Mouse (Mus musculus): Measurements from ENCODE around the gene Nedd9.

- TF ChIP-seq CTCF (IDR thresholded peaks at IDR 0.05; ENCODE audit: low read depth, low read length): no peak
- no peak for TF ChIP-seq TAL1 (conservative IDR thresholded peaks at IDR 0.05; ENCODE audit: low read depth, low read length)
- no peak for TF ChIP-seq GATA1 (IDR thresholded peaks at IDR 0.05; ENCODE audit: borderline replicate concordance, low read length)
- TF ChIP-seq GATA2 (IDR thresholded peaks at IDR 0.05; ENCODE audit: borderline replicate concordance, low read depth, low read length): no peak
These were observed 155.4 kb downstream of the Nedd9 start for GRCm38 (mm10) chr13:41331671-41332340.
